Mouse (Mus musculus) midbrain, embryonic 12.5 days (tissue): ENCODE measurements around the gene Gm9970. TPM values are rescaled to one million over a fixed set of nuclear protein-coding genes. Genes with fewer than 3 reads are reported as not detected.
A peak's percentile ranks its signal among the peaks of the same experiment; 100 is the strongest.
"Not testable (repeated sequence)": the region's sequence is repeated elsewhere in the genome, so short reads cannot be mapped to it uniquely, and the experiment has no call there.

Experiments used
- ATAC-seq: fragments of 200-750 bp; cut with Nextera tagmentation; 2 replicates; pipeline ENCODE4 v1.8.0; 2017; ENCODE audit warnings: low read depth, moderate TSS enrichment, moderate library complexity; ENCODE audit not compliant: low FRiP score
- H3K27ac ChIP-seq: fragments of 300-500 bp; sonication (generic); replicated peaks from 2 replicates; pipeline ENCODE4 v1.5.1; 2016; ENCODE audit warnings: mild to moderate bottlenecking
- H3K27me3 ChIP-seq: fragments of 300-500 bp; sonication (generic); 2 replicates; pipeline ENCODE4 v1.6.1; 2016; ENCODE audit warnings: mild to moderate bottlenecking
- H3K36me3 ChIP-seq: fragments of 300-500 bp; sonication (generic); 2 replicates; pipeline ENCODE4 v1.6.1; 2016
- H3K4me1 ChIP-seq: fragments of 300-500 bp; sonication (generic); 2 replicates; pipeline ENCODE4 v1.6.1; 2016
- H3K4me2 ChIP-seq: fragments of 300-500 bp; sonication (generic); replicated peaks from 2 replicates; pipeline ENCODE4 v1.6.1; 2016; ENCODE audit warnings: mild to moderate bottlenecking, moderate library complexity
- H3K4me3 ChIP-seq: fragments of 300-500 bp; sonication (generic); 2 replicates; pipeline ENCODE4 v1.5.1; 2016; ENCODE audit warnings: mild to moderate bottlenecking
- H3K9ac ChIP-seq: fragments of 300-500 bp; sonication (generic); replicated peaks from 2 replicates; pipeline ENCODE4 v1.6.1; 2016; ENCODE audit warnings: mild to moderate bottlenecking, moderate library complexity
- H3K9me3 ChIP-seq: fragments of 300-500 bp; sonication (generic); 2 replicates; pipeline ENCODE4 v1.6.1; 2016; ENCODE audit warnings: mild to moderate bottlenecking
- WGBS: fragments of 180-500 bp; shearing (Covaris S2); methylation state at CpG from one replicate; pipeline ENCODE4 v1.1.7; 2016; 5-methylcytosine and 5-hydroxymethylcytosine counted together
- polyA plus RNA-seq: library from polyadenylated mRNA; unstranded; fragments of >200 nt; fragmentation: Nextera tagmentation; extraction: Ambion mirVana; gene quantifications from 2 replicates; pipeline ENCODE4 v1.2.1, GENCODE M21; 2016

Gene Gm9970
- polyA plus RNA-seq, 1 experiment from 2014 or later, result 0.71 TPM

- Histone ChIP-seq H3K27ac (peak within 1 kb of the TSS; percentile 95), H3K4me3 (peak within 1 kb of the TSS; percentile 97), H3K27me3 (no peaks in the 10 kb centered on the region), H3K9me3 (no peaks in the 10 kb centered on the region), H3K4me1 (peaks cover 16% of the 10 kb centered on the region), H3K36me3 (no peaks in the 10 kb centered on the region), H3K4me2 (peak within 1 kb of the TSS; percentile 83), H3K9ac (peak within 1 kb of the TSS; percentile 92)
- peak; percentile 94 for ATAC-seq
- WGBS, result under 1% methylated on average over 59 of the region's 70 CpGs
These were observed 20.4 kb downstream of the Gm9970 start, which contains the start of gene Ppm1g for GRCm38 (mm10) chr5:31220448-31221303. TSS of gene Ppm1g (minus strand) at chr5:31220687.

DNA sequence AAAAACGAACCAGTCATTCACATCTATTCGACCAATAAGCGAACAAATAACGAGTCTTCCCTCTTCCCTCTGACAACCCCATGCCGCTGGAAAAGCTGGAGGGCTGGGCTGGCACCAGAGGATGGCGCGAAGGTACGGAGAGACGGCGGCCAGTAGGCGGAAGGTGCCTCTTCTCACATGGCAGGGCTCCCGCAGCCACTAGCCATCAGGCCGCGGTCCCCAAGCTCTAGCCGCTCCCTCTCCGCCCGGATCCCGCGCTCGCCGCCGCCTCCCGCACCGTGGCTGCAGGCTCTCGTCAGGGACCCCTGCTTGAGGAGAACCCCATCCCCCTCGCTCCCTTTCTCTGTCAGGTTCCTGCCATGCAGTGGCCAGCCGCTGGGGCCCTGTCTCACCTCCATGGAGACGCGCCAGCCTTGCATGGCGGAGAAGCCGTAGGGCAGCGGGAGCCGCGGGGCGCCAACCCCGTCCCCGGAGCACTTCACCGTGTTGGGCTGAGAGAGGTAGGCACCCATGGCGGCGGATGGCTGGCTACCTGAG is 21.1 kb downstream of the Gm9970 start:
- no peak; the same call in none of the 2 replicates for ATAC-seq
- under 1% methylated on average over 40 of the region's 40 CpGs for WGBS

DNA sequence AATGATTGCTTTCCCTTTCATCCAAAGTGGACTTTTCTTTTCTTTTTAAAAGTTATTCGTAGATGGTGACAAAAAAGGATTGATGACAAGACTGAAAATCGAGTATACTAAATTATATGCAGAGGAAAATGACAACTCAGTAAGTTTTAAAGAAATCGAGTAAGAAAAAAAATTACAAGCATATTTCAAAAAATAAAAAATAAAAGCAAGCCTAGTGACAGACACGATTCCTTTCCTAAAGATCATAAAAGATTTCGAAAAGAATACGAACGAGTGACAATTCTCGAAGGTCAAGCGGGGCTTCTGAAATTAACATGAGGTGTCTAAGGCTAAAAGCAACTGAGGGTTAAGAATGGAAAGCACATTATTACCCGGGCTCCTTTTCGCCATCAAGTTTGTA is 21.6 kb downstream of the Gm9970 start:
- WGBS, result 2% methylated on average over 11 of the region's 11 CpGs
- H3K4me2 ChIP-seq, result peak overlapping the region; percentile 83
- no peaks in the 10 kb centered on the region for H3K27me3 ChIP-seq
- H3K9ac ChIP-seq, result peak overlapping the region; percentile 92
- no peaks in the 10 kb centered on the region for H3K36me3 ChIP-seq
- peak overlapping the region; percentile 95 for H3K27ac ChIP-seq
- peaks cover 16% of the 10 kb centered on the region for H3K4me1 ChIP-seq
- ATAC-seq, result no peak
- peak overlapping the region; percentile 97 for H3K4me3 ChIP-seq
- H3K9me3 ChIP-seq, result no peaks in the 10 kb centered on the region

More for the DNA sequence above, 21.1 kb downstream of the Gm9970 start:
- no peaks in the 10 kb centered on the region for H3K9me3 ChIP-seq
- H3K4me1 ChIP-seq, result peaks cover 16% of the 10 kb centered on the region
- H3K4me3 ChIP-seq, result peak overlapping the region; percentile 97
- H3K36me3 ChIP-seq, result no peaks in the 10 kb centered on the region
- H3K27ac ChIP-seq, result peak overlapping the region; percentile 95
- H3K4me2 ChIP-seq, result peak overlapping the region; percentile 83
- peak overlapping the region; percentile 92 for H3K9ac ChIP-seq
- no peaks in the 10 kb centered on the region for H3K27me3 ChIP-seq

DNA sequence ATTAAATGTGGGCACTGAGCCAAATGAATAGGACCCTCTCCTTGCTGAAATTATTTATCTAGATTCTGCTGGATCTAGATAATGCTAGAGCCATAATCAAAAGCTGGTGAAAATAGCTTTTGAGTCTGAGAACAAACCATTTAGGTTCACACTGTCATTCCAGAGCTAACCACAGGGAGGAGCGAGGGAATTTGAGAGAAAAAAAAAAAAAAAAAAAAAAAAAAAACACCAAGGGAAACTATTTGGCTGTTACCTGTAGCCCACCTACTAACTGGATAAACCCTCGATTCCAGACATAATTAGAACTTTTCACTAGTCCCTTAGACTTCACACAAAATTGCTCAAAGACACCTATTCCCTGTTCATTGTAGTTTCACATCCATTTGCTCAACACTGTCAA is 22.0 kb downstream of the Gm9970 start:
- Histone ChIP-seq H3K9me3 (no peaks in the 10 kb centered on the region), H3K4me2 (peak overlapping the region; percentile 83), H3K27ac (no peak overlapping the region), H3K4me1 (peaks cover 16% of the 10 kb centered on the region), H3K9ac (no peak overlapping the region), H3K27me3 (no peaks in the 10 kb centered on the region), H3K4me3 (peak overlapping the region; percentile 97), H3K36me3 (no peaks in the 10 kb centered on the region)
- 2% methylated on average over 2 of the region's 2 CpGs for WGBS
- no peak for ATAC-seq

- ATAC-seq, result no peak
- Histone ChIP-seq H3K4me1 (peaks cover 16% of the 10 kb centered on the region), H3K4me2 (no peak overlapping the region), H3K9me3 (no peaks in the 10 kb centered on the region), H3K4me3 (no peak overlapping the region), H3K27me3 (no peaks in the 10 kb centered on the region), H3K36me3 (no peaks in the 10 kb centered on the region), H3K27ac (no peak overlapping the region), H3K9ac (no peak overlapping the region)
- WGBS, result 72% methylated on average over 7 of the region's 7 CpGs
These were observed 22.7 kb downstream of the Gm9970 start for GRCm38 (mm10) chr5:31218294-31218693.

GRCm38 (mm10) chr5:31216554-31216953 is 24.5 kb downstream of the Gm9970 start:
- not testable (repeated sequence) for H3K4me2 ChIP-seq, H3K27ac ChIP-seq, H3K27me3 ChIP-seq, H3K36me3 ChIP-seq, ATAC-seq, H3K9ac ChIP-seq, H3K9me3 ChIP-seq, H3K4me3 ChIP-seq
- 95% methylated on average over 6 of the region's 6 CpGs for WGBS
- H3K4me1 ChIP-seq, result peaks cover 14% of the 10 kb centered on the region

DNA sequence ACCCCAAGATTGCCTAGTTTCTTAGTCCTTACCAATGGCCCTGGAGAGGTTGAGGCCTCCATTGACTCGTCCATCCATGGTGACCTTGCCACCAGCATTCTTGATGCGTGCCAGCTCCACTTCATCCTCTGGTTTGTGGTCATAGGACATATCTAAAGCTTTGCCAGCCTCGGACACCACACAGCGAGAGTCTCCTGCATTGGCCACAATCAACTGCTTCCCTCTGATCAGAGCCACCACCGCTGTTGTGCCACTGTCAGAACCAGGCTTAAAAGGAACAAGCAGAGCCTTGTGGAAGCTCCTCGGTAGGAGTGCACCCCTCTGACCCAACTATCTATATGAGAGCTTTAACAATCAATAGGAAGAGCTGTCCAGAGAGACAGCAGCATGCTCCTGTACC is 36.6 kb downstream of the Gm9970 start:
- Histone ChIP-seq H3K27me3 (no peaks in the 10 kb centered on the region), H3K9me3 (peaks cover 5% of the 10 kb centered on the region), H3K4me2 (no peak overlapping the region), H3K36me3 (peaks cover 67% of the 10 kb centered on the region), H3K9ac (no peak overlapping the region), H3K4me1 (peaks cover 20% of the 10 kb centered on the region), H3K27ac (no peak overlapping the region), H3K4me3 (no peak overlapping the region)
- no peak for ATAC-seq
- WGBS, result 96% methylated on average over 6 of the region's 6 CpGs

DNA sequence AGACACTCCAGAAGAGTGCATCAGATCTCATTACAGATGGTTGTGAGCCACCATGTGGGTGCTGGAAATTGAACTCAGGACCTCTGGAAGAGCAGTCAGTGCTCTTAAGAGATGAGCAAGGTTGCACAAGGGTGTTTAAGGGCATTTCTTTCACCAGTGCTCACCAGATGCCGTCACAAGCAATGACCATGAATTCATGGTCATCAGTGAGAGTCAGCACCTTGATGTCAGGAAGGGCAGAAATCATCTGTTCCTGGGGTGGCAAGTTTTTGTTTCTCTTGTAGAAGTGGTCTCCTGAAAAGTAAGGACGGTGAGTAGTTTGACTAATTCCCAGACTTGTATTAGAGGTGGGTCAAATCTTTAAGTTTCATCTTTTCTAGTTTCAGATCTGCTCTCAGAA is 37.2 kb downstream of the Gm9970 start:
- no peak for ATAC-seq
- Histone ChIP-seq H3K4me2 (no peak overlapping the region), H3K36me3 (peaks cover 73% of the 10 kb centered on the region)

GRCm38 (mm10) chr5:31202933-31203332 is 38.1 kb downstream of the Gm9970 start:
- H3K9ac ChIP-seq, result peak overlapping the region; percentile 52
- H3K27ac ChIP-seq, result peak overlapping the region; percentile 80
- H3K36me3 ChIP-seq, result peaks cover 77% of the 10 kb centered on the region
- H3K9me3 ChIP-seq, result peaks cover 5% of the 10 kb centered on the region
- peak overlapping the region; percentile 73 for H3K4me3 ChIP-seq
- H3K4me2 ChIP-seq, result peak overlapping the region; percentile 85
- 89% methylated on average over 7 of the region's 7 CpGs for whole genome bisulfite sequencing
- no peak for ATAC-seq
- H3K27me3 ChIP-seq, result no peaks in the 10 kb centered on the region
- peaks cover 20% of the 10 kb centered on the region for H3K4me1 ChIP-seq

More for the DNA sequence above, 37.2 kb downstream of the Gm9970 start:
- no peaks in the 10 kb centered on the region for H3K27me3 ChIP-seq
- no peak overlapping the region for H3K9ac ChIP-seq
- peaks cover 20% of the 10 kb centered on the region for H3K4me1 ChIP-seq
- no peak overlapping the region for H3K4me3 ChIP-seq
- H3K9me3 ChIP-seq, result peaks cover 5% of the 10 kb centered on the region
- 90% methylated on average over 2 of the region's 2 CpGs for WGBS
- H3K27ac ChIP-seq, result no peak overlapping the region

DNA sequence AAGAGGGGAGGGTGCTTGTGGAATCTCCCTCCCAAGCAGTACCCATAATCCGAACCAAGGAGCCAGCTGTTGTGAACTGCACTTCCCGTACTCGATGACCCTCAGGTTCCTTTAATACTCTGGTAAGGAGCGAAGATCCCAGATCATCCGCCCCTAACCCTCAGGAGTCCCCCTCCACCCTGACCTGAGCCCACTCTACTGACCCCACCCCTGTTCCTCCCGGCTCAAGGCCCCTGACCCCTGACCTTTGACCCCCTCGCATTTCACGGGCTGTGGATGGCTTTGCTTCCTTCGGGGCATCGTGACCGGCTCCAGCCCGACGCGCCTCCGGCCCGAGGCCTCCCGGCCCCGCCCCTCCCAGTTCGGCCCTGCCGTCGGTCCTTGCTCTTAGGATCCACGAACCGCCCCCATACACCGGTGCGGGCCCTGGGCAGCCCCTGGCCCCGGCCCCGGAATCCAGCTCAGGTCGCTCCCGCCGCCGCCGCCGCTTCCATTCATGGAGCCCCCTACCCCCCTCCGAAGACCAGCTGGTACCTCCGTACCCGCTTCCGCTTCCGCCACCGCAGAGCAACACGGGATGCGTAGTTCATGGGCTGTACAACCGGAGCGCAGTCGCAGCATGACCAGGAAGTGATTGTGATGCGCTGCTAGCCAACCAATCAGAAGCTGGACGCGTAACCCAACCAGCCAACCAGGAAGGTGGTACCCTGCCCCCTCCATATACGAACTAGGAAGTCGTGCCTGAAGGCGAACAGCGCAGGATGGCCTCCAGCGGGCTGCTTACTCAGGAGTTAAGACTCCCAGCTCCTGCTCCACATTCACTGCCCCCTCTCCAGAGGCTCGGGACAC is 39.1 kb downstream of the Gm9970 start, which contains the start of gene Zfp513:
Gene Zfp513, minus strand, starts transcription at position 562 of the 849 bp plus-strand sequence.
- no peaks in the 10 kb centered on the region for H3K27me3 ChIP-seq
- peaks cover 5% of the 10 kb centered on the region for H3K9me3 ChIP-seq
- 1% methylated on average over 52 of the region's 53 CpGs for WGBS
- peak within 1 kb of the TSS; percentile 73 for H3K4me3 ChIP-seq
- H3K4me1 ChIP-seq, result peaks cover 20% of the 10 kb centered on the region
- peak; percentile 98 for ATAC-seq
- peak within 1 kb of the TSS; percentile 85 for H3K4me2 ChIP-seq
- peaks cover 77% of the 10 kb centered on the region for H3K36me3 ChIP-seq
- peak within 1 kb of the TSS; percentile 83 for H3K9ac ChIP-seq
- peak within 1 kb of the TSS; percentile 83 for H3K27ac ChIP-seq

DNA sequence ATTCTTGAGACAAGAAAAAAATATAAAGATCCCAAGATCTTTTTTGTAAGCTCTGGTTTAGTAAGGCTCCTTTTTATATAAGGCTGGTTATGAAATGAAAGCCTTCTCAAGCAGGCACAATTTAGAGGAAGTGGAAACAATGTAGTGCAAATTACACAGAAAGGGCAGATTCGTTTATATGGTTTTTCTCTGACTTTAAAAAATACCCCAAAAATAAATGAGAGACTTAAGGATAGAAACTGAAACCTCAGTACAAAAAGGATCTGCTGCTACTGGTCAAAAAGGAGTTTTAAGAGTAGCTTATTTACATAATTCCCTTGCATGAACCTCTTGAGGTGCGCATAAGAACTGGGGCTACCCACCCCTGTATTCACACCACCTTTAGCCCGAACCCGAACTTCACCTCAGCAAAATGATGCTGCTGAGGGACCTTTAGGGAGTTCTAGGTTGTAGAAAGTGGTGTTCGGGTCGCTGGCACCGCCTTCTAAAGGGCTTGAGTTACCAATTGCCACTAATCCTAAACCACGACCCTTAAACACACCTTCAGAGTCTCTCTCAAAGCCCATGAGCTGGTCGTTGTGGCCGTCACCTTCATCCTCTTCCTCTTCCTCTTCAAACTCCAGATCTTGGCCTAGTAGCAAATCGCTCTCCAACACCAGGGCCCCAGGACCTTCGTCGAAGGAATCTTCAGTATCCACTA is 39.8 kb downstream of the Gm9970 start:
- H3K27ac ChIP-seq, result peak overlapping the region; percentile 83
- H3K4me2 ChIP-seq, result peak overlapping the region; percentile 85
- H3K9ac ChIP-seq, result peak overlapping the region; percentile 83
- WGBS, result 19% methylated on average over 13 of the region's 13 CpGs
- peaks cover 79% of the 10 kb centered on the region for H3K36me3 ChIP-seq
- no peaks in the 10 kb centered on the region for H3K27me3 ChIP-seq
- H3K9me3 ChIP-seq, result peaks cover 5% of the 10 kb centered on the region
- peak overlapping the region; percentile 73 for H3K4me3 ChIP-seq
- no peak for ATAC-seq
- peaks cover 20% of the 10 kb centered on the region for H3K4me1 ChIP-seq
